Mouse (Mus musculus) heart, embryonic 11.5 days (tissue): ENCODE results near the gene Ptprcap. TPM values are rescaled to one million over a fixed set of nuclear protein-coding genes. Genes with fewer than 3 reads are reported as not detected.

ENCODE experiments used
- ATAC-seq: fragments of 200-750 bp; cut with Nextera tagmentation; replicated peaks from 2 replicates; pipeline ENCODE4 v1.8.0; 2017; ENCODE audit warnings: moderate library complexity; ENCODE audit not compliant: insufficient number of reproducible peaks, low FRiP score, low TSS enrichment
- H3K27ac ChIP-seq: fragments of 300-500 bp; sonication (generic); 2 replicates; pipeline ENCODE4 v1.5.1; 2014; ENCODE audit warnings: mild to moderate bottlenecking, low read depth, low read length
- H3K27me3 ChIP-seq: fragments of 300-500 bp; sonication (generic); 2 replicates; pipeline ENCODE4 v1.6.1; 2014; ENCODE audit warnings: mild to moderate bottlenecking, low read length, mixed read lengths; ENCODE audit not compliant: control insufficient read depth, insufficient read depth
- H3K36me3 ChIP-seq: fragments of 300-500 bp; sonication (generic); 2 replicates; pipeline ENCODE4 v1.6.1; 2014; ENCODE audit warnings: mild to moderate bottlenecking, low read length, moderate library complexity, mixed read lengths; ENCODE audit not compliant: control insufficient read depth, insufficient read depth
- H3K4me1 ChIP-seq: fragments of 300-500 bp; sonication (generic); 2 replicates; pipeline ENCODE4 v1.6.1; 2014; ENCODE audit warnings: low read length; ENCODE audit not compliant: control insufficient read depth, insufficient read depth
- H3K4me2 ChIP-seq: fragments of 300-500 bp; sonication (generic); 2 replicates; pipeline ENCODE4 v1.6.1; 2014; ENCODE audit warnings: mild to moderate bottlenecking, moderate library complexity
- H3K4me3 ChIP-seq: fragments of 300-500 bp; sonication (generic); 2 replicates; pipeline ENCODE4 v1.5.1; 2014; ENCODE audit warnings: low read depth, low read length
- H3K9ac ChIP-seq: fragments of 300-500 bp; sonication (generic); 2 replicates; pipeline ENCODE4 v1.6.1; 2014; ENCODE audit warnings: mild to moderate bottlenecking, low read depth, low read length, moderate library complexity
- H3K9me3 ChIP-seq: fragments of 300-500 bp; sonication (generic); replicated peaks from 2 replicates; pipeline ENCODE4 v1.6.1; 2016; ENCODE audit warnings: low read length; ENCODE audit not compliant: control insufficient read depth
- WGBS: fragments of 180-500 bp; shearing (Covaris S2); extraction: QIAGEN DNeasy Blood & Tissue Kit; methylation state at CpG from one replicate; pipeline ENCODE4 v1.1.7; 2014; ENCODE audit not compliant: insufficient replicate concordance; 5-methylcytosine and 5-hydroxymethylcytosine counted together
- polyA plus RNA-seq: library from polyadenylated mRNA; unstranded; fragments of >200 nt; fragmentation: Nextera tagmentation; extraction: Ambion mirVana; gene quantifications from 2 replicates; pipeline ENCODE4 v1.2.1, GENCODE M21; 2014

Ptprcap gene
- polyA plus RNA-seq, 1 experiment from 2014 or later, result 1.7 TPM

GRCm38 (mm10) chr19:4114551-4114950 lies 38.9 kb upstream of the Ptprcap start:
- no peak for ATAC-seq
- Histone ChIP-seq H3K27me3 (no peaks in the 10 kb centered on the region), H3K27ac (no peak overlapping the region), H3K9me3 (no peaks in the 10 kb centered on the region), H3K4me2 (no peak overlapping the region), H3K4me1 (0 out of 2 replicates have a peak, but pooled peaks cover 9% of the 10 kb centered on the region), H3K36me3 (peaks cover 20% of the 10 kb centered on the region), H3K9ac (no peak overlapping the region), H3K4me3 (no peak overlapping the region)
- 86% methylated on average over 10 of the region's 10 CpGs for WGBS

- Histone ChIP-seq H3K4me2 (no peak overlapping the region), H3K36me3 (peaks cover 20% of the 10 kb centered on the region), H3K9me3 (no peaks in the 10 kb centered on the region), H3K27ac (no peak overlapping the region), H3K27me3 (no peaks in the 10 kb centered on the region), H3K4me3 (no peak overlapping the region), H3K4me1 (0 out of 2 replicates have a peak, but pooled peaks cover 9% of the 10 kb centered on the region), H3K9ac (no peak overlapping the region)
- 88% methylated on average over 10 of the region's 10 CpGs for WGBS
- no peak for ATAC-seq
Observed at GRCm38 (mm10) chr19:4115144-4115543, 38.3 kb upstream of the Ptprcap start.

- H3K27ac ChIP-seq, result no peak overlapping the region
- ATAC-seq, result no peak
- peaks cover 14% of the 10 kb centered on the region for H3K4me1 ChIP-seq
- no peak overlapping the region for H3K4me2 ChIP-seq
- whole genome bisulfite sequencing, result 82% methylated on average over 11 of the region's 11 CpGs
- H3K4me3 ChIP-seq, result no peak overlapping the region
- peaks cover 20% of the 10 kb centered on the region for H3K36me3 ChIP-seq
- H3K9ac ChIP-seq, result no peak overlapping the region
- no peaks in the 10 kb centered on the region for H3K27me3 ChIP-seq
- H3K9me3 ChIP-seq, result no peaks in the 10 kb centered on the region
Observed at GRCm38 (mm10) chr19:4115816-4116215, 37.6 kb upstream of the Ptprcap start.

GRCm38 (mm10) chr19:4117006-4117405 lies 36.4 kb upstream of the Ptprcap start:
- ATAC-seq, result no peak
- peaks cover 17% of the 10 kb centered on the region; the same call in 1 of the 2 replicates for H3K36me3 ChIP-seq
- no peak overlapping the region for H3K4me2 ChIP-seq
- H3K9me3 ChIP-seq, result no peaks in the 10 kb centered on the region
- H3K27me3 ChIP-seq, result no peaks in the 10 kb centered on the region
- no peak overlapping the region for H3K27ac ChIP-seq
- H3K4me3 ChIP-seq, result no peak overlapping the region
- 97% methylated on average over 7 of the region's 7 CpGs for WGBS
- H3K9ac ChIP-seq, result no peak overlapping the region
- H3K4me1 ChIP-seq, result peaks cover 16% of the 10 kb centered on the region

- Histone ChIP-seq H3K27me3 (no peaks in the 10 kb centered on the region), H3K4me3 (no peak overlapping the region), H3K9ac (no peak overlapping the region), H3K27ac (no peak overlapping the region), H3K9me3 (no peaks in the 10 kb centered on the region), H3K4me2 (no peak overlapping the region), H3K36me3 (peaks cover 17% of the 10 kb centered on the region; the same call in 1 of the 2 replicates), H3K4me1 (peaks cover 16% of the 10 kb centered on the region)
- 87% methylated on average over 2 of the region's 2 CpGs for WGBS
- no peak for ATAC-seq
Observed at GRCm38 (mm10) chr19:4118350-4118749, 35.1 kb upstream of the Ptprcap start.

GRCm38 (mm10) chr19:4119716-4120487 lies 33.5 kb upstream of the Ptprcap start:
- no peak overlapping the region for H3K4me3 ChIP-seq
- no peaks in the 10 kb centered on the region for H3K27me3 ChIP-seq
- H3K4me2 ChIP-seq, result peak overlapping the region; percentile 64; the same call in 1 of the 2 replicates
- H3K9ac ChIP-seq, result no peak overlapping the region
- ATAC-seq, result no peak
- peaks cover 8% of the 10 kb centered on the region; the same call in 1 of the 2 replicates for H3K36me3 ChIP-seq
- no peak overlapping the region for H3K27ac ChIP-seq
- peaks cover 8% of the 10 kb centered on the region for H3K4me1 ChIP-seq
- H3K9me3 ChIP-seq, result no peaks in the 10 kb centered on the region
- 77% methylated on average over 6 of the region's 6 CpGs for WGBS

GRCm38 (mm10) chr19:4120496-4120895 lies 32.9 kb upstream of the Ptprcap start:
- no peak overlapping the region for H3K27ac ChIP-seq
- WGBS, result 91% methylated on average over 2 of the region's 2 CpGs
- H3K9ac ChIP-seq, result no peak overlapping the region
- ATAC-seq, result no peak
- peak overlapping the region; percentile 64 for H3K4me2 ChIP-seq
- peaks cover 3% of the 10 kb centered on the region; the same call in 1 of the 2 replicates for H3K36me3 ChIP-seq
- peak overlapping the region; percentile 48 for H3K4me3 ChIP-seq
- H3K4me1 ChIP-seq, result peaks cover 10% of the 10 kb centered on the region
- no peaks in the 10 kb centered on the region for H3K27me3 ChIP-seq
- H3K9me3 ChIP-seq, result no peaks in the 10 kb centered on the region

GRCm38 (mm10) chr19:4121097-4121805 lies 32.2 kb upstream of the Ptprcap start:
- peak; percentile 73 for ATAC-seq
- peaks cover 3% of the 10 kb centered on the region; the same call in 1 of the 2 replicates for H3K36me3 ChIP-seq
- peak overlapping the region; percentile 64 for H3K4me2 ChIP-seq
- H3K4me1 ChIP-seq, result peaks cover 10% of the 10 kb centered on the region
- WGBS, result 4% methylated on average over 38 of the region's 38 CpGs
- H3K9ac ChIP-seq, result peak overlapping the region; percentile 73
- no peaks in the 10 kb centered on the region for H3K9me3 ChIP-seq
- peak overlapping the region; percentile 50 for H3K27ac ChIP-seq
- no peaks in the 10 kb centered on the region for H3K27me3 ChIP-seq
- peak overlapping the region; percentile 48 for H3K4me3 ChIP-seq
